Mouse (Mus musculus): ENCODE measurements around the gene Nipbl. TPM values are rescaled to one million over a fixed set of nuclear protein-coding genes. Genes with fewer than 3 reads are reported as not detected.

Gene Nipbl
- 8.8 and 9.1 TPM in 2 replicates for polyA plus RNA-seq (2015; fragmentation: Nextera tagmentation; extraction: Ambion mirVana)

DNA sequence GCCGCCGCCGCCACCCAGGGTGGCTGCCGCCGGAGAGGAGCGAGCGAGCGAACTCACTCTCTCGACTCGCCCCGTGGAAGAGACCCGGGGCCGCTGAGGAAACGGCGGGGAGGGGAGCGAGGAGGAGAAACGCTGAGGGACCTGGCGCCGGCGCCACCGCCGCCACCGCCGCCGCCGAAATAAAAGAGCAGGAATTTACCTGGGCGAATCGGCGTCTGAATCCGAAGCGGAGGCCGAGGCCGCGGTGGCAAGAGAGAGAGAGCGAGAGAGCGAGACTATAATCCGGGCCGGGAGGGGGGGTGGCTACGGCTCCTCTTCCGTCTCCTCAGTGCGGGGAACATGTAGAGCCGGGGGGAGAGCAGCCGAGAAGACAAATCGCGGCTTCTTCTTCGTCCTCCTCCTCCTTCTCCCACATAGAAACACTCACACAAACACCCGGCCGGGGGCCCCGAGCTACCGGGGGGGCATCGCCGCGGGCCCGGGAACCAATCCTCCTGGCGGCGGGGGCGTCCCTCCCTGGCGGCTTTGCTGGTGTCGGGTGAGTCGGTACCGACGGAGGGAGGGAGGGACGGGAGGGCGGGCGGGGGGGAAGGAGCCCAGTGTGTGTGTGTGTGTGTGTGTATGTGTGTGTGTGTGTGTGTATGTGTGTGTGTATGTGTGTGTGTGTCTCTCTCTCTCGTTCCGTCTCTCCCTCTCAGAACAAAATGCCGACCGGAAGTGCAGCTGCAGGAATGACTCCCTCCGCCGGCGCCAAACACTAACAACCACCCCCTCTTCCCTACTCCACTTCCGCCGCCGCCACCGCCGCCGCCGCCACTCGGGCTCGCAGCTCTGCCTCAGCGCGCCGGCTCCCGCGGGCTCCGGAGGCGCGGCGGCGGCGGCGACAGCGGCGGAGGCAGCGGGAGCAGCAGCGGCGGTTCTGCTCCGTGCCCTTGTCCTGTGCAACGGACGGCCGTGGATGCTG lies at the start of gene Nipbl:
Gene Nipbl, minus strand, starts transcription at position 538 of the 964 bp plus-strand sequence.
- ATAC-seq (ENCODE audit: low FRiP score, low TSS enrichment) (peak; percentile 89), DNase-seq (ENCODE audit: low spot score) (peak; percentile 93)
- Histone ChIP-seq H3K27ac (replicated peaks) (peak within 1 kb of the TSS; percentile 100), H3K4me1 (replicated peaks; ENCODE audit: control insufficient read depth, insufficient read depth) (no peaks in the 10 kb centered on the region; the same call in 1 of the 2 replicates), H3K36me3 (ENCODE audit: control insufficient read depth, insufficient read depth, low read length) (no peaks in the 10 kb centered on the region), H3K4me3 (ENCODE audit: low read depth, low read length) (peak within 1 kb of the TSS; percentile 97), H3K9me3 (ENCODE audit: control insufficient read depth, low read length) (no peaks in the 10 kb centered on the region), H3K4me2 (replicated peaks; ENCODE audit: low read depth) (peak within 1 kb of the TSS; percentile 80), H3K27me3 (ENCODE audit: control insufficient read depth, insufficient read depth, low read length) (no peaks in the 10 kb centered on the region), H3K9ac (ENCODE audit: low read length) (peak within 1 kb of the TSS; percentile 98)
- TF ChIP-seq CTCF (IDR thresholded peaks at IDR 0.05; ENCODE audit: low read depth) (no peak; the same call in 1 of the 2 replicates), EP300 (optimal IDR thresholded peaks at IDR 0.05) (no peak)
- under 1% methylated on average over 64 of the region's 102 CpGs for WGBS

DNA sequence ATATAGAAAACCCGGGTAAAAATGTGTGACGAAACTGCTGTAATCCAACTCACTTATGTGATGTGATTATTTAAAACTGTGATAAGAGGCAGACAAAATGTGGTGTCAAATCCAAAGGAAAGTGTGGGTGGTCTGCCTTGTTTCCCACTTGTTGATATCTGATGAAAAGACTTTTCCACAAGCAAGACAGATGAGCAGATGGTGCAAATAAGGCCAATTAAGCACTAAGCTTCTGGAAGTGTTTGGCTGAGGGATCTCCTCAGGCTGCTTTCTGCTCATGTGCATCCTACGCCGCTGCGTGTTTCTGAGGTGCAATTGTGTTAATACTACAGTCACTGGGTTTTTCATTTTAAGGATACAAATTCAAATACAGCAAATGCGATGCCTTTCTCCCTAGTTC lies 41.0 kb upstream of the Nipbl start:
- DNase-seq (ENCODE audit: low spot score) (no peak), ATAC-seq (ENCODE audit: low FRiP score, low TSS enrichment) (no peak)
- no peaks in the 10 kb centered on the region for H3K27me3 ChIP-seq (ENCODE audit: control insufficient read depth, insufficient read depth, low read length)
- no peak overlapping the region for H3K27ac ChIP-seq (replicated peaks)
- 63% methylated on average over 6 of the region's 6 CpGs for WGBS
- TF ChIP-seq CTCF (IDR thresholded peaks at IDR 0.05; ENCODE audit: low read depth) (no peak), EP300 (optimal IDR thresholded peaks at IDR 0.05) (no peak)
- no peak overlapping the region for H3K4me3 ChIP-seq (ENCODE audit: low read depth, low read length)
- H3K9ac ChIP-seq (ENCODE audit: low read length), result no peak overlapping the region
- H3K36me3 ChIP-seq (ENCODE audit: control insufficient read depth, insufficient read depth, low read length), result no peaks in the 10 kb centered on the region
- no peaks in the 10 kb centered on the region for H3K9me3 ChIP-seq (ENCODE audit: control insufficient read depth, low read length)
- no peak overlapping the region for H3K4me2 ChIP-seq (replicated peaks; ENCODE audit: low read depth)
- H3K4me1 ChIP-seq (replicated peaks; ENCODE audit: control insufficient read depth, insufficient read depth), result no peaks in the 10 kb centered on the region

DNA sequence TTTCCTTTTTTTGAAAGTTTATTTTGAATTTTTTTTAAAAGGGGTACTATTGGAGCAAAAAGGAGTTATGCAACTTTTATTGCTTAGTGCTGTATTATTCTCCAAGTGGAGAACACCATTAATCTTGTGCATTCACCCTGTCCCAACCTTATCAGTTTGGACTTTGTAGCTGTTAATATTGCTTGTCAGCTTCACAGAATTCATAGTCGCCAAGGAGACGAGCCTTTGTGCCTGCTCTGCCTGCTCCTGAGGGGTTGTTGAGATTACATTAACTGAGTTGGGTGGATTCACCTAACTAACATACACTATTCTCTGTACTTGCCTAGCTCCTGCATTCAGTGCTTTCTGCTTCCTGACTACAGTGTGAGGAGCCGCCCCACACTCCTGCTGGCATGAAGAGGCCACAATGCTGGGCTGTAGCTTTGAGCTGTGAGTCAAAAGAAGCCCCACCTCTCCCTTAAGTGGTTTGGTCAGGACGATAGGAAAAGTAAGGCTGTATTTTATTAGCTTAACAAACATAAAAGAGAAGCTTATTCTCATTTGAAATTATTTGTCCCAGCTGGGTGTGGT lies 24.8 kb upstream of the Nipbl start:
- Histone ChIP-seq H3K36me3 (ENCODE audit: control insufficient read depth, insufficient read depth, low read length) (no peaks in the 10 kb centered on the region), H3K9ac (ENCODE audit: low read length) (no peak overlapping the region), H3K27me3 (ENCODE audit: control insufficient read depth, insufficient read depth, low read length) (no peaks in the 10 kb centered on the region), H3K9me3 (ENCODE audit: control insufficient read depth, low read length) (no peaks in the 10 kb centered on the region), H3K4me3 (ENCODE audit: low read depth, low read length) (no peak overlapping the region), H3K4me2 (replicated peaks; ENCODE audit: low read depth) (no peak overlapping the region), H3K27ac (replicated peaks) (no peak overlapping the region), H3K4me1 (replicated peaks; ENCODE audit: control insufficient read depth, insufficient read depth) (no peaks in the 10 kb centered on the region)
- peak; percentile 97 for ATAC-seq (ENCODE audit: low FRiP score, low TSS enrichment)
- TF ChIP-seq EP300 (optimal IDR thresholded peaks at IDR 0.05) (no peak), CTCF (IDR thresholded peaks at IDR 0.05; ENCODE audit: low read depth) (no peak)
- peak; percentile 70 for DNase-seq (ENCODE audit: low spot score)
- 43% methylated on average over 4 of the region's 4 CpGs for WGBS

DNA sequence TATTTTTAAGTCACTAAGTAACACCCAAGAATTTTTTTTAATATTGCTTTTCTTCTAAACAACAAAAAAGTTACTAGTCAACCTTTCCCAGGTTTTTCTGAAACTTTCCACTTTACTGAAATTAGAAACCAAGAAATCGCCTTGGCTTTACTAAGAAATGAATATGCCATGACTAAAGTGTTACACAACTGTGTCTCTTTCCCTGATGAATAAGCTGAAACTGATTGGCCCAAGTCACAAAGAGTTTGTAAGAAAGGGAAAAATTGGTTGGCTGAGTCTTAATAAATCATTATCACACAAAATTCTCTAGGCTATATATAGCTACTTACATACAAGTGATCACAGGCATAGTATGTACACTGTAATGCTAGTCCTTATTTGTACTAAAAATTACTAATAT lies 19.3 kb upstream of the Nipbl start:
- WGBS, result 74% methylated on average over 1 of the region's 1 CpGs
- Histone ChIP-seq H3K27me3 (ENCODE audit: control insufficient read depth, insufficient read depth, low read length) (no peaks in the 10 kb centered on the region), H3K4me1 (replicated peaks; ENCODE audit: control insufficient read depth, insufficient read depth) (no peaks in the 10 kb centered on the region), H3K27ac (replicated peaks) (no peak overlapping the region), H3K9me3 (ENCODE audit: control insufficient read depth, low read length) (no peaks in the 10 kb centered on the region), H3K4me2 (replicated peaks; ENCODE audit: low read depth) (no peak overlapping the region), H3K36me3 (ENCODE audit: control insufficient read depth, insufficient read depth, low read length) (no peaks in the 10 kb centered on the region), H3K4me3 (ENCODE audit: low read depth, low read length) (no peak overlapping the region), H3K9ac (ENCODE audit: low read length) (no peak overlapping the region)
- TF ChIP-seq EP300 (optimal IDR thresholded peaks at IDR 0.05) (no peak), CTCF (IDR thresholded peaks at IDR 0.05; ENCODE audit: low read depth) (no peak)
- no peak for ATAC-seq (ENCODE audit: low FRiP score, low TSS enrichment)
- DNase-seq (ENCODE audit: low spot score), result no peak

DNA sequence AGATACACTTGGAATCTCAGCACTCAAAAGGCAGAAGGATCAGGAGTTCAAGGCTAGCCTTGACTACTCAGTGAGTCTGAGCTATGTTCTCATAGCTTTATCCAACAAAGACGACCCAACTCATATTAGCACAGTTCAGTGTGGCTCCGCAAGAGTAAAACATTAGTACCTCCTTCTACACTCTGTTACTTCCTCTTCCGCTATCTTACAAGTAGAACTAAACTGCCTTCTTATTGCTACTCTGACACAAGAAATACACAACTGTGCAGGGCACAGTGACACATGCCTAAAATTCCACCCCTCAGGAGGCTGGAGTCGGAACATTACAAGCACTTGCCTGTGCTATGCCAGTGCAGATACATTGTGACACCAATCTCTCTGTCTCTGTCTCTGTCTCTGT lies 18.5 kb upstream of the Nipbl start:
- Histone ChIP-seq H3K4me3 (ENCODE audit: low read depth, low read length) (no peak overlapping the region), H3K4me1 (replicated peaks; ENCODE audit: control insufficient read depth, insufficient read depth) (no peaks in the 10 kb centered on the region), H3K36me3 (ENCODE audit: control insufficient read depth, insufficient read depth, low read length) (no peaks in the 10 kb centered on the region), H3K27ac (replicated peaks) (no peak overlapping the region), H3K4me2 (replicated peaks; ENCODE audit: low read depth) (no peak overlapping the region), H3K9ac (ENCODE audit: low read length) (no peak overlapping the region), H3K9me3 (ENCODE audit: control insufficient read depth, low read length) (no peaks in the 10 kb centered on the region), H3K27me3 (ENCODE audit: control insufficient read depth, insufficient read depth, low read length) (no peaks in the 10 kb centered on the region)
- TF ChIP-seq CTCF (IDR thresholded peaks at IDR 0.05; ENCODE audit: low read depth) (no peak), EP300 (optimal IDR thresholded peaks at IDR 0.05) (no peak)
- DNase-seq (ENCODE audit: low spot score), result no peak
- no peak for ATAC-seq (ENCODE audit: low FRiP score, low TSS enrichment)
- 91% methylated on average over 4 of the region's 4 CpGs for WGBS

DNA sequence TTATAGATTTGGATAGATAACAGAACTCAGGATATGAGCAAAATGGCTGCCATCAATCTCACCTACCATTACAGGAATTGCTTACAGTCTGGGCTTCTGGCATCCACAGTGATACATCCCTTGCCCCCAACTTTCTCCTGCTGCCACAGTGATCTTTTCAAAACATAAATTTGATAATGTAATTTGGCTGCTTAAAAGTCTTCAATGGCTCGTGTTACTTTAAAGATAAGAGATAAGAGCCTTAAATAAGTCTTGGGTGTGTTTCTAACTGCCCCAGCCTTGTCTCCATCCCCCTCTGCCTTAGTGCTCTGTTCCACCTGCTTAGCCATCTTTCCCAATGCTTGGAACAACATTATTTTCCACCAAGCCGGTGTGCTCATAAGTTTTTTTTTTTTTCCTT lies 16.6 kb upstream of the Nipbl start:
- H3K4me3 ChIP-seq (ENCODE audit: low read depth, low read length), result no peak overlapping the region

More for the DNA sequence above, 16.6 kb upstream of the Nipbl start:
- no peak for TF ChIP-seq CTCF (IDR thresholded peaks at IDR 0.05; ENCODE audit: low read depth)
- no peak for TF ChIP-seq EP300 (optimal IDR thresholded peaks at IDR 0.05)
- Histone ChIP-seq H3K9me3 (ENCODE audit: control insufficient read depth, low read length) (no peaks in the 10 kb centered on the region), H3K27ac (replicated peaks) (no peak overlapping the region), H3K27me3 (ENCODE audit: control insufficient read depth, insufficient read depth, low read length) (no peaks in the 10 kb centered on the region), H3K36me3 (ENCODE audit: control insufficient read depth, insufficient read depth, low read length) (no peaks in the 10 kb centered on the region), H3K9ac (ENCODE audit: low read length) (no peak overlapping the region), H3K4me1 (replicated peaks; ENCODE audit: control insufficient read depth, insufficient read depth) (no peaks in the 10 kb centered on the region), H3K4me2 (replicated peaks; ENCODE audit: low read depth) (no peak overlapping the region)
- DNase-seq (ENCODE audit: low spot score) (no peak), ATAC-seq (ENCODE audit: low FRiP score, low TSS enrichment) (no peak)
- 66% methylated on average over 2 of the region's 2 CpGs for WGBS
